Mouse (Mus musculus) intestine, embryonic 16.5 days (tissue): ENCODE results near the gene Pcsk7. TPM values are rescaled to one million over a fixed set of nuclear protein-coding genes. Genes with fewer than 3 reads are reported as not detected.
A peak's percentile ranks its signal among the peaks of the same experiment; 100 is the strongest.

Experiments used
- ATAC-seq: fragments of 200-750 bp; cut with Nextera tagmentation; 2 replicates; pipeline ENCODE4 v1.8.0; 2017; ENCODE audit warnings: moderate TSS enrichment, moderate library complexity
- H3K27ac ChIP-seq: fragments of 300-500 bp; sonication (generic); 2 replicates; pipeline ENCODE4 v1.5.1; 2014; ENCODE audit warnings: mild to moderate bottlenecking, low read length
- H3K27me3 ChIP-seq: fragments of 300-500 bp; sonication (generic); replicated peaks from 2 replicates; pipeline ENCODE4 v1.6.1; 2014; ENCODE audit warnings: low read length, control low read depth, mixed read lengths; ENCODE audit not compliant: control insufficient read depth, insufficient read depth
- H3K36me3 ChIP-seq: fragments of 300-500 bp; sonication (generic); 2 replicates; pipeline ENCODE4 v1.6.1; 2014; ENCODE audit warnings: low read length, control low read depth; ENCODE audit not compliant: control insufficient read depth, insufficient read depth
- H3K4me1 ChIP-seq: fragments of 300-500 bp; sonication (generic); 2 replicates; pipeline ENCODE4 v1.6.1; 2014; ENCODE audit warnings: low read length, control low read depth, mixed read lengths; ENCODE audit not compliant: control insufficient read depth, insufficient read depth
- H3K4me2 ChIP-seq: fragments of 300-500 bp; sonication (generic); 2 replicates; pipeline ENCODE4 v1.6.1; 2014; ENCODE audit warnings: low read depth, low read length, control low read depth
- H3K4me3 ChIP-seq: fragments of 300-500 bp; sonication (generic); 2 replicates; pipeline ENCODE4 v1.5.1; 2014; ENCODE audit warnings: mild to moderate bottlenecking, low read length
- H3K9ac ChIP-seq: fragments of 300-500 bp; sonication (generic); 2 replicates; pipeline ENCODE4 v1.6.1; 2014; ENCODE audit warnings: low read depth, low read length
- H3K9me3 ChIP-seq: fragments of 300-500 bp; sonication (generic); 2 replicates; pipeline ENCODE4 v1.6.1; 2016; ENCODE audit warnings: low read length, control low read depth; ENCODE audit not compliant: control insufficient read depth
- WGBS: fragments of 180-500 bp; shearing (Covaris S2); extraction: QIAGEN DNeasy Blood & Tissue Kit; methylation state at CpG from one replicate; pipeline ENCODE4 v1.1.7; 2014; 5-methylcytosine and 5-hydroxymethylcytosine counted together
- polyA plus RNA-seq: library from polyadenylated mRNA; unstranded; fragments of >200 nt; fragmentation: Nextera tagmentation; extraction: Ambion mirVana; gene quantifications from 2 replicates; pipeline ENCODE4 v1.2.1, GENCODE M21; 2015

Gene Pcsk7
- polyA plus RNA-seq = 22.2 and 23.8 TPM in 2 replicates

GRCm38 (mm10) chr9:45906355-45907077 is at the start of gene Pcsk7, which contains the start of gene Rnf214:
Pcsk7 (plus strand) TSS chr9:45906497.
Rnf214 (minus strand) TSS chr9:45906911.
- H3K9ac ChIP-seq = peak within 1 kb of the TSS; percentile 95
- under 1% methylated on average over 72 of the region's 80 CpGs for WGBS
- peak; percentile 95 for ATAC-seq

GRCm38 (mm10) chr9:45859364-45859763 is 46.9 kb upstream of the Pcsk7 start:
- 96% methylated on average over 10 of the region's 10 CpGs for WGBS
- H3K9ac ChIP-seq = no peak overlapping the region
- no peak overlapping the region for H3K4me3 ChIP-seq
- no peak overlapping the region for H3K4me2 ChIP-seq
- H3K4me1 ChIP-seq = no peaks in the 10 kb centered on the region; the same call in 1 of the 2 replicates
- no peaks in the 10 kb centered on the region for H3K9me3 ChIP-seq
- no peak for ATAC-seq
- no peaks in the 10 kb centered on the region for H3K27me3 ChIP-seq
- no peak overlapping the region for H3K27ac ChIP-seq
- peaks cover 17% of the 10 kb centered on the region for H3K36me3 ChIP-seq

More at GRCm38 (mm10) chr9:45906355-45907077, at the start of gene Pcsk7, which contains the start of gene Rnf214:
- no peaks in the 10 kb centered on the region for H3K9me3 ChIP-seq
- peak within 1 kb of the TSS; percentile 85 for H3K4me2 ChIP-seq
- no peaks in the 10 kb centered on the region for H3K27me3 ChIP-seq
- peaks cover 15% of the 10 kb centered on the region for H3K36me3 ChIP-seq
- H3K27ac ChIP-seq = peak within 1 kb of the TSS; percentile 98
- H3K4me3 ChIP-seq = peak within 1 kb of the TSS; percentile 91
- H3K4me1 ChIP-seq = peaks cover 7% of the 10 kb centered on the region; the same call in 1 of the 2 replicates

- Histone ChIP-seq H3K4me1 (no peaks in the 10 kb centered on the region), H3K4me3 (no peak overlapping the region), H3K4me2 (no peak overlapping the region), H3K9ac (no peak overlapping the region), H3K27ac (no peak overlapping the region), H3K36me3 (peaks cover 27% of the 10 kb centered on the region), H3K9me3 (no peaks in the 10 kb centered on the region), H3K27me3 (no peaks in the 10 kb centered on the region)
- 70% methylated on average over 7 of the region's 7 CpGs for WGBS
- peak; percentile 55 for ATAC-seq
Measured at GRCm38 (mm10) chr9:45861813-45862212, 44.5 kb upstream of the Pcsk7 start.

GRCm38 (mm10) chr9:45869181-45869580 is 37.1 kb upstream of the Pcsk7 start:
- WGBS = 82% methylated on average over 3 of the region's 3 CpGs
- no peak overlapping the region for H3K9ac ChIP-seq
- peaks cover 13% of the 10 kb centered on the region for H3K36me3 ChIP-seq
- no peaks in the 10 kb centered on the region for H3K4me1 ChIP-seq
- ATAC-seq = peak; percentile 84
- no peak overlapping the region for H3K4me2 ChIP-seq
- no peak overlapping the region for H3K4me3 ChIP-seq
- H3K9me3 ChIP-seq = no peaks in the 10 kb centered on the region
- no peaks in the 10 kb centered on the region for H3K27me3 ChIP-seq
- peak overlapping the region; percentile 38; the same call in 1 of the 2 replicates for H3K27ac ChIP-seq

GRCm38 (mm10) chr9:45870265-45870664 is 36.0 kb upstream of the Pcsk7 start:
- no peak overlapping the region for H3K4me2 ChIP-seq
- H3K9ac ChIP-seq = no peak overlapping the region
- H3K9me3 ChIP-seq = no peaks in the 10 kb centered on the region
- H3K27ac ChIP-seq = no peak overlapping the region
- WGBS = 68% methylated on average over 3 of the region's 3 CpGs
- peak; percentile 77 for ATAC-seq
- H3K36me3 ChIP-seq = peaks cover 11% of the 10 kb centered on the region
- H3K4me3 ChIP-seq = no peak overlapping the region
- H3K4me1 ChIP-seq = no peaks in the 10 kb centered on the region
- no peaks in the 10 kb centered on the region for H3K27me3 ChIP-seq

- Histone ChIP-seq H3K36me3 (0 out of 2 replicates have a peak, but pooled peaks cover 4% of the 10 kb centered on the region), H3K27me3 (no peaks in the 10 kb centered on the region), H3K4me1 (no peaks in the 10 kb centered on the region), H3K9me3 (no peaks in the 10 kb centered on the region), H3K9ac (no peak overlapping the region), H3K27ac (no peak overlapping the region), H3K4me3 (no peak overlapping the region), H3K4me2 (no peak overlapping the region)
- ATAC-seq = no peak
- 73% methylated on average over 2 of the region's 2 CpGs for WGBS
Measured at GRCm38 (mm10) chr9:45877928-45878327, 28.4 kb upstream of the Pcsk7 start.

- Histone ChIP-seq H3K4me1 (no peaks in the 10 kb centered on the region), H3K9me3 (no peaks in the 10 kb centered on the region), H3K27ac (no peak overlapping the region), H3K4me2 (no peak overlapping the region), H3K27me3 (no peaks in the 10 kb centered on the region), H3K36me3 (peaks cover 24% of the 10 kb centered on the region), H3K9ac (no peak overlapping the region), H3K4me3 (no peak overlapping the region)
- ATAC-seq = no peak
Measured at GRCm38 (mm10) chr9:45893681-45894080, 12.6 kb upstream of the Pcsk7 start.

- H3K27me3 ChIP-seq = no peaks in the 10 kb centered on the region
- peak overlapping the region; percentile 95; the same call in 1 of the 2 replicates for H3K9ac ChIP-seq
- peak overlapping the region; percentile 91 for H3K4me3 ChIP-seq
- no peak for ATAC-seq
- H3K4me2 ChIP-seq = peak overlapping the region; percentile 85
- no peak overlapping the region for H3K27ac ChIP-seq
- 41% methylated on average over 4 of the region's 4 CpGs for WGBS
- H3K4me1 ChIP-seq = peaks cover 7% of the 10 kb centered on the region; the same call in 1 of the 2 replicates
- H3K36me3 ChIP-seq = peaks cover 10% of the 10 kb centered on the region
- H3K9me3 ChIP-seq = no peaks in the 10 kb centered on the region
Measured at GRCm38 (mm10) chr9:45905196-45905595, 1.1 kb upstream of the Pcsk7 start.

GRCm38 (mm10) chr9:45905811-45906237 is 473 bp upstream of the Pcsk7 start:
- 0% methylated on average over 17 of the region's 27 CpGs for WGBS
- H3K36me3 ChIP-seq = peaks cover 12% of the 10 kb centered on the region
- peak overlapping the region; percentile 95 for H3K9ac ChIP-seq
- ATAC-seq = peak; percentile 51
- H3K4me1 ChIP-seq = peaks cover 7% of the 10 kb centered on the region; the same call in 1 of the 2 replicates
- H3K27me3 ChIP-seq = no peaks in the 10 kb centered on the region
- no peaks in the 10 kb centered on the region for H3K9me3 ChIP-seq
- H3K4me2 ChIP-seq = peak overlapping the region; percentile 85
- H3K27ac ChIP-seq = peak overlapping the region; percentile 98
- H3K4me3 ChIP-seq = peak overlapping the region; percentile 91
